Mouse (Mus musculus): Measurements from ENCODE around the gene Klk6.
A peak's percentile ranks its signal among the peaks of the same experiment; 100 is the strongest.

GRCm38 (mm10) chr7:43873237-43873636 lies 48.9 kb downstream of the Klk6 start:
- peak; percentile 89 for TF ChIP-seq CTCF (IDR thresholded peaks at IDR 0.05; ENCODE audit: low read depth, low read length)
- no peak for TF ChIP-seq POLR2A (IDR thresholded peaks at IDR 0.05; ENCODE audit: borderline replicate concordance, low read depth, low read length)

Data from bone marrow macrophage, adult 2 months (primary cell).